Mouse (Mus musculus) thymus, adult 2 months (tissue): ENCODE measurements around the gene Grrp1. TPM values are rescaled to one million over a fixed set of nuclear protein-coding genes. Genes with fewer than 3 reads are reported as not detected.

Experiments
- DNase-seq: peaks from one replicate; pipeline ENCODE4 v3.0.0; 2021
- H3K27ac ChIP-seq: fragments of 200-500 bp; 2 replicates; pipeline ENCODE4 v1.5.1; 2012; ENCODE audit warnings: low read length, control low read depth; ENCODE audit not compliant: control insufficient read depth, insufficient read depth
- H3K27me3 ChIP-seq: fragments of 200-500 bp; 2 replicates; pipeline ENCODE4 v1.6.1; 2012; ENCODE audit warnings: mild to moderate bottlenecking, low read length, moderate library complexity, mixed read lengths; ENCODE audit not compliant: control insufficient read depth, insufficient read depth
- H3K36me3 ChIP-seq: fragments of 200-500 bp; 2 replicates; pipeline ENCODE4 v1.6.1; 2012; ENCODE audit warnings: mild to moderate bottlenecking, low read length, moderate library complexity; ENCODE audit not compliant: control insufficient read depth, insufficient read depth
- H3K4me1 ChIP-seq: fragments of 200-500 bp; replicated peaks from 2 replicates; pipeline ENCODE4 v1.6.1; 2012; ENCODE audit warnings: low read length; ENCODE audit not compliant: control insufficient read depth, insufficient read depth
- H3K4me3 ChIP-seq: fragments of 200-500 bp; 2 replicates; pipeline ENCODE4 v1.5.1; 2012; ENCODE audit warnings: mild to moderate bottlenecking, low read length, control low read depth, moderate library complexity; ENCODE audit not compliant: control insufficient read depth, insufficient read depth
- CTCF ChIP-seq: fragments of 200-500 bp; IDR thresholded peaks from 2 replicates; pipeline ENCODE4 v1.5.1; 2012; ENCODE audit warnings: mild to moderate bottlenecking, control low read depth, low read length, moderate library complexity, borderline replicate concordance; ENCODE audit not compliant: control insufficient read depth, poor library complexity, insufficient read depth; ENCODE audit errors: extremely low read depth
- POLR2A ChIP-seq: fragments of 200-500 bp; IDR thresholded peaks from 2 replicates; pipeline ENCODE4 v1.6.1; 2012; ENCODE audit warnings: mild to moderate bottlenecking, low read length, control low read depth, moderate library complexity; ENCODE audit not compliant: control insufficient read depth, poor library complexity, insufficient read depth; ENCODE audit errors: extremely low read depth
- WGBS: fragments of 180-500 bp; shearing (Covaris S2); methylation state at CpG from one replicate; pipeline ENCODE4 v1.1.7; 2018; 5-methylcytosine and 5-hydroxymethylcytosine counted together
- polyA plus RNA-seq: library from polyadenylated mRNA; depleted of rRNA; stranded (reverse); fragments of >200 nt; gene quantifications from 2 replicates; pipeline ENCODE4 v1.2.3, GENCODE M21; 2012; rRNA removed

Grrp1 gene
- polyA plus RNA-seq, 1 experiment: 6.6 TPM

DNA sequence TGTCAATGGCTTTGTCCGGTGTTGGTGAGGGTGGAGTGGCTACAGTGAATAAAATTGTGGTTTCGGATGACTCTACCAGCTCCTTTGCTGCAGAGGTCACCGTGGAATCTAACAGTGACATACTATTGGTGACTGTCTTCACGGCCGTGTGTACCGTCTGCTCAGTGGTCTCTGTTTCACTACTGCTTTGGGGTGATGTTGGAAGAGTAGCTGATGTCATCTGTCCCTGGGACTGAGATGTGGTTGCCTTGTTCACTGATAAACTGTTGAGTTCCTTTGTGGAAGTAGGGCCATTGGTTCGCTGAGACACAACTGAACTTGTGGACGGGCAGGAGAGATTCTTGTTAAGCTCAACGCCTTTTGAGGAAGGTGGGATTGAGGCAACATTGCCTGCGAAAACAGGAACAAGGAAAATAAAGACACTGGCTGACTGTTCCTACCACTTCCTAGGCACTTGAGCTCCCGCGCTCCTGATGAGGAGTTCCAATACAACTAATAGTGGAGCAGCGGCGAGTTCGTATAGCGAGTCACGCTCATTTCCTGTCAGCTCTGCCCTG, 50.5 kb downstream of the Grrp1 start:
- H3K27ac ChIP-seq: no peak overlapping the region
- no peak for DNase-seq
- peaks cover 5% of the 10 kb centered on the region for H3K4me1 ChIP-seq
- no peaks in the 10 kb centered on the region for H3K27me3 ChIP-seq
- no peaks in the 10 kb centered on the region for H3K36me3 ChIP-seq
- no peak for TF ChIP-seq POLR2A
- no peak for TF ChIP-seq CTCF
- WGBS: 77% methylated on average over 17 of the region's 17 CpGs
- H3K4me3 ChIP-seq: no peak overlapping the region

DNA sequence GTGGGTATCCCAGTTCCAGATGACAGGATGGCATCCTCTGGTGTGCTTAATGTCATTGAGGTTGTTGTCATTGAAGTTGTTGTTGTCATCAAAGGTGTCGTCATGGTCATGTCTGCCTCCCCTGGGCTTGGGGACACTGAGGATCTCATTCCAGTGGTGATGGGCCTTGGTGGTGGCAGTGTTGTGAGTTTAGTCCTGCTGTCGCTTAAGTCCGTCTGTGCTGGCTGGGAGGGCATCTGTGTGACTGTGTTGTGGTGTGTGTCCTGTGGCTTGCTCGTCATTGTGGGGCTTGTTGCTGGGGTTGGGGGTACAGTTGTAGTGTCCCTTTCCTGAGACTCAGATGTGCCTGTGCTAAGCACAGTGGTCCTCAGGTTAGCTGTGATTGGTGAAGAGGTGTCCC, 51.0 kb downstream of the Grrp1 start, which contains the start of gene Gm7534:
Gene Gm7534 (minus strand): TSS at position 101 of the 400 bp plus-strand sequence.
- Histone ChIP-seq H3K4me1 (peaks cover 5% of the 10 kb centered on the region), H3K36me3 (no peaks in the 10 kb centered on the region), H3K27me3 (no peaks in the 10 kb centered on the region), H3K4me3 (no peak within 1 kb of the TSS), H3K27ac (no peak within 1 kb of the TSS)
- WGBS: 96% methylated on average over 4 of the region's 4 CpGs
- DNase-seq: no peak
- TF ChIP-seq POLR2A: no peak
- TF ChIP-seq CTCF: no peak

Other genes starting within 250 kb of the Grrp1 start
- 0.03 TPM in 2 replicates for gene Lin28a, start 235.3 kb downstream of the Grrp1 start, polyA plus RNA-seq
- 4.9 and 5.3 TPM in 2 replicates for gene Zfp683, start 200.3 kb downstream of the Grrp1 start, polyA plus RNA-seq
- gene Crybg2, start 193.3 kb downstream of the Grrp1 start, polyA plus RNA-seq: 4.4 and 5.7 TPM in 2 replicates
- gene Cd52, start 159.0 kb downstream of the Grrp1 start, polyA plus RNA-seq: 355 and 480 TPM in 2 replicates
- 91.3 and 120 TPM in 2 replicates for gene Ubxn11, start 151.5 kb downstream of the Grrp1 start, polyA plus RNA-seq
- 1,368 and 1,549 TPM in 2 replicates for gene Sh3bgrl3, start 125.3 kb downstream of the Grrp1 start, polyA plus RNA-seq
- gene Cep85, start 67.0 kb downstream of the Grrp1 start, polyA plus RNA-seq: 127 and 145 TPM in 2 replicates
- 0.17 and 0.36 TPM in 2 replicates for gene Gm7534, start 51.1 kb downstream of the Grrp1 start, polyA plus RNA-seq
- 0.11 and 0.16 TPM in 2 replicates for gene Catsper4, start 26.7 kb downstream of the Grrp1 start, polyA plus RNA-seq
- gene Cnksr1, start 15.7 kb downstream of the Grrp1 start, polyA plus RNA-seq: 3.6 and 4.3 TPM in 2 replicates
- gene E130218I03Rik, start 10.4 kb downstream of the Grrp1 start, polyA plus RNA-seq: not detected in 2 replicates
- 14.8 and 15.1 TPM in 2 replicates for gene Zfp593, start 8.5 kb downstream of the Grrp1 start, polyA plus RNA-seq
- not detected in 2 replicates for gene Gm30191, start 7.2 kb downstream of the Grrp1 start, polyA plus RNA-seq
- 13.3 and 14.4 TPM in 2 replicates for gene Pdik1l, start 33.8 kb upstream of the Grrp1 start, polyA plus RNA-seq
- gene Trim63, start 61.0 kb upstream of the Grrp1 start, polyA plus RNA-seq: 0.43 and 5.9 TPM in 2 replicates
- gene Slc30a2, start 89.1 kb upstream of the Grrp1 start, polyA plus RNA-seq: 1.1 and 2.0 TPM in 2 replicates
- 8.9 and 10.3 TPM in 2 replicates for gene Extl1, start 129.7 kb upstream of the Grrp1 start, polyA plus RNA-seq
- gene Pafah2, start 142.2 kb upstream of the Grrp1 start, polyA plus RNA-seq: 12.2 and 12.3 TPM in 2 replicates
- gene Stmn1, start 214.2 kb upstream of the Grrp1 start, polyA plus RNA-seq: 134 and 274 TPM in 2 replicates
- gene Paqr7, start 242.6 kb upstream of the Grrp1 start, polyA plus RNA-seq: 47.6 and 52.0 TPM in 2 replicates